Mouse (Mus musculus) G1E (cell line): ENCODE data around the gene Anln.

Experiments used
- CTCF ChIP-seq: IDR thresholded peaks from 2 replicates; pipeline ENCODE4 v1.5.1; 2012; ENCODE audit warnings: low read depth, low read length, inconsistent platforms, mixed read lengths
- GATA1 ChIP-seq: IDR thresholded peaks from 2 replicates; pipeline ENCODE4 v1.6.1; 2012; ENCODE audit warnings: borderline replicate concordance, low read length, inconsistent platforms, mixed read lengths
- GATA2 ChIP-seq: IDR thresholded peaks from 2 replicates; pipeline ENCODE4 v1.6.1; 2012; ENCODE audit warnings: low read depth, low read length, inconsistent platforms, borderline replicate concordance
- POLR2AphosphoS5 ChIP-seq: IDR thresholded peaks from 2 replicates; pipeline ENCODE4 v1.6.1; 2012; ENCODE audit warnings: low read depth, low read length, inconsistent platforms; ENCODE audit not compliant: insufficient replicate concordance
- TAL1 ChIP-seq: conservative IDR thresholded peaks from 2 replicates; pipeline ENCODE4 v1.6.1; 2012; ENCODE audit warnings: low read depth, low read length, inconsistent platforms, mixed read lengths

DNA sequence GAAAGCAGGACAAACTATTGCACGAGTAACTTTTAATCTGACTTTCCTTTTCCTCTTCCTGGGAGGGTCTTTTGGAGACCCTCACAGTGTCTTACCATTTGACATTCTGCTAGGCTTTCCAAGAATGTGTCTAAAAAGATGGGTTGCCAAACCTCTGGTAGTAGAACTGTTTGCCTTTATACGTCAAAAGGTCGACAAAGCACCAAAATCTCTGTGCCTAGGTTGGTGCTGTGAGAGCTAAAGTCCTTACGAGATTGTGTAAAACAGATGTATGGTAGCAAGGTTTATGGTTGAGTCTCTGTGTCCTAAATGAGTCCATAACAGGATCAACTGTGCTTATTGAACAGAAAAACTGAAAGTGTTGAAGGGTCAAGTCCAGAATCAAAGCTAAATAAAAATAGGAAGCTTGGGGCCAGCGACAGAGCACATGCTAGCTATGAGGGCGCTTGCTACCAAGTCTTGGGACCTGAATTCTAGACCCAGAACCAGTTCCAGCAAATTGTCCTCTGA lies 803 bp upstream of the Anln start:
- no peak for TF ChIP-seq GATA1
- no peak for TF ChIP-seq CTCF
- no peak for TF ChIP-seq POLR2AphosphoS5
- TF ChIP-seq GATA2 = no peak
- TF ChIP-seq TAL1 = no peak
